Mouse (Mus musculus): ENCODE results near the gene Aff4.
"Not testable (repeated sequence)": the region's sequence is repeated elsewhere in the genome, so short reads cannot be mapped to it uniquely, and the experiment has no call there.

The Aff4 gene

DNA sequence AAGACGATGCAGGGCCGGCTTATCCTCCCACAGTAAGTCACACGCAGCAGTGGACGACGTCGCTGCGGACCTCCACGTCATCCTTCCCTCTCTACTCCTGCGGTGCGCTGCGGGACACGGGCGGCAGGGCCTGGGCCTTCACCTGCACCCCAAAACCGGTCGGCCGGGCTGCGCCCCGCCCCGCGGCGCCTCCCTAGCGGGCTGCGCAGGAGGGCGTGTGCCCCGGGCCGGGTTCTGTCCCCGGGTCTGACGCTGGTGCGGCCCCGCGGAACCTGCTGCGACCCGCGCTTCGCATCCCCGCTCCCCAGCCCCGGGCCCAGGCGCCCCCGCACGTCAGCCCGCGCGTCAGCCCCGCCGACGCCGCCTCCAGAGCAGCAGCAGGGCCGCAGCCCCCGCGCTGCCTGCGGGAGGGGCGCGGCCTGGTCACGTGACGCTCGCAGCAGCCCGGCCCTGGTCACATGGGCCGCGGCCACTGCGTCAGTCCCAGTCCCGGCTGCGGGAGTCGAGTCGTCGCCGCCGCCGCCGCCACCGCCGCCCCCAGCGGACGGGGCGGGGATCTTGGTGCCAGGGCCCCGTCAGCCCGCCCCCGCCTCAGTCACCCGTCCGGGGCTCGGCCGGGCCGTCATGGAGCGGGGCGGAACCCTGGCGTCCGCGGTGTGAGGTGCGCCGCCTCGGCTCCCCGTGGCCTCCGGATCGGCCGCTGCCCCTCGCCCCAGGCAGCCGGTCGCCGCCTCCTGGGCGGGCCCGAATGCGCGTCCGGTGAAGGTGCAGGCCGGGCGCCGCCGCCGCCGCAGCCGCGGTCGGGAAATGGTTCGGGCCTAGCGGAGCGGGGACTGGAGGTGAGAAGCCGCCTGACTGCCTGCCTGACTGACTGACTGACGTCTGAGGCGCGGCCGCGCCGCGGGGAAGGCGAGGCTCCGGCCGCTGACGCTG, at the start of gene Aff4:
Aff4 (plus strand) TSS at position 543 of the 933 bp plus-strand sequence.
- peak; percentile 86 for DNase-seq

DNA sequence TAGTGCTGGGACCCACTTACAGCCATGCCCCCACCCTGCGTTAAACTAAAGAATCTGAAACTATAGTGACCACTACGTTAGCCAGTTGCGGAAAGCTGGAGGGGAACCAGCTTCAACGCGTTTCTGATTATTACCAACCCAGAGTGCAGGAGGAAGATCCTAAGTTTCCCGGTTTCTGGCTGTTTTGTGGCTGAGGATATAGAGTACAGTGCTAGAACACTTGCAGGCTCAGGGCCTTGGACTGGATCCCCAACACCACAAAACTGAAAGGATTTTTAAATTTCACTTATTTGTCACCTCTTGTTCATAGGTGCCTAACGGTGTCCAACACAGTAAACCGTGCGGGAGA, 49.5 kb upstream of the Aff4 start:
- no peak for DNase-seq

DNA sequence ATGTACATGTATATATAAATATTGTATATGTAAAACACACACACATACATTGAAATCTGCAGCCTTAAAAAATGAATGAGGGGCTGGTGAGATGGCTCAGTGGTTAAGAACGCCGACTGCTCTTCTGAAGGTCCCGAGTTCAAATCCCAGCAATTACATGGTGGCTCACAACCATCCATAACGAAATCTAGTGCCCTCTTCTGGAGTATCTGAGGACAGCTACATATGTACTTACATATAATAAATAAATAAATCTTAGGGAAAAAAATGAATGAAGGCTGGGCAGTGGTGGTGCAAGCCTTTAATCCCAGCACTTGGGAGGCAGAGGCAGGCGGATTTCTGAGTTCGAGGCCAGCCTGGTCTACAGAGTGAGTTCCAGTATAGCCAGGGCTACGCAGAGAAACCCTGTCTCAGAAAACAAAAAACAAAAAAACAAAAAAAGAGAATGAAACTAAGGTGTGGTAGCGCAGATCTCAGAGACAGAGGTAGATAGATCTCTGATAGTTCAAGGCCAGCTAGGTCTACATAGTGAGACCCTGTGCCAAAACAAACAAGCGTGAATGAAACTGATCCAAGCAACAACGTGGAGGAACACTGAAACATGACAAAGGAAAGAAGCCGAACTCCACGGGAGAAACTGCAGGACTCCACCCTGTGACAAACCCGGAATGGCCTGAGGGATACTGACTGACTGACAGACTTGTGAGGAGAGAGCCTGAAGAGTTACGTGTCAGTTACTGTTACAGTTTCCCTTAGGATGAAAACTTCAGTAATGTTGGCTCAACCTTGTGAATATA, 46.4 kb upstream of the Aff4 start:
- DNase-seq, result no peak

DNA sequence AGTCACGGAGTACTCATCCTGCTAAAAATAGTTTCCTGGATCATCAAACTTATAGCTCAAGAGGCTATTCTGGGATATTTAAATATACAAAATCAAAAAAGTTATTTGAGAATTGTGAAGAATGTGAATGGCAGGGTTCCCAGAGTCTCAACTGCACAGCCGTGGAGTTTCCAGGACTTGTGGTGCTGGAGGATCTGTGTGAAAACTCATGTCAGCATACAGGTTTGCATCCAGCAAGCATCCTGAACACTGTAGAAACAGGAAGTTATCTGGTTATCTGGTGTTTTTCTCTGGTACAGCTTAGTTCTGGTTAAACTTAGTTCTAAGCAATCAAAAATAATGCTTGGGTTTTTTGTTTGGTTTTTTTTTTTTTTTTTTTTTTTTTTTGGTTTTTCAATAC, 43.7 kb upstream of the Aff4 start:
- no peak for DNase-seq

DNA sequence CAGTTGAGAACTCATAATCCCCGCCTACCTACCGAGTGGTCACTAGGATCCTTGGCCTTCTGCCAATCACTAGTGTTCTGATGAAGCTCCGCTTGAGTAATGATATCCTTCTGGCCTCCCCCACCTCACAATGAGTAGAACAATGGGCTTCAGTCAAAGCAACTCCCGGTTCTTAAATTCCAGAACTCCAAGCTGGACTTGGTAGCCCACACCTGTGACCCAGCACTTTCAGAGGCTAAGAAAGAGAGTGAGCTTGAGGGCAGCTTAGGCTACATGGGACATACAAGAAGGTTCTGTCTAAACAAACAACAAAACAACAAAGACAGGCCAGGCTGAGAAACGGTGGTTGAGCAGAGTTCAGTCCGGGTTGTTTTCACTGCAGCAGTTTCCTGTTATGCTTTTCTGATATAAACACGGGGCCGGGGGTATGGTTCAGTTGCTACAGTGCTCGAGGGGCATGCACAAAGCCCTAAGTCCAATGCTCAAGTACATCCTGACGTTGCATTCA, 43.0 kb upstream of the Aff4 start:
- no peak for DNase-seq

DNA sequence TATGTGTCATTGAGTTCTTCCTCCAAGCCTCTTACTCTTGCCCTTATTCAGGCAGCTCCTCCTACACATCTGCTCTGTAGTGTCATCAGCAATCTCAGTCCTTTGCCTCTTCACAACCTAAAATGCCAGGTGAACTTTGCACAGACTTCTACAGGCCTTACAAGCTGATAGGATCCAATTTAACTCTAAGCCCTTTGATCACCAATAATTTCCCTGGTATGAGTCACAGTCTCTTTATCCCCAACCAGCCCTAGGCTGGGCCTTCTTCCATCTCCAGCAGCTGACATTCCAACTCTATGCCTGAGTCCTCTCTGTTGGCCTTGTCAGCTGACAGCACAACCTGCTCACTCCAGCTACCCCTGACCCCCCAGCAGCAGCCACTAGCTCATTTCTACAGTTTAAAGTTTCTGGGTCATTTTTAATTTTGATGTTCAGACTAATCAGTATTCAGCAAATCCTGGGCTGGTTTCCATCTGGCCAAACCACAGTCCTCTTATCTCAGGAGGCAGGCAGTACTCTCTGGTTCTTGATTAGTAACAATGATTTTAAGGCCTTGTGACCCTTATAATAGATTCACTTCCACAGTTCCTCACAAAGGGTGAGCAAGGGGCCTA, 42.3 kb upstream of the Aff4 start:
- DNase-seq, result no peak

DNA sequence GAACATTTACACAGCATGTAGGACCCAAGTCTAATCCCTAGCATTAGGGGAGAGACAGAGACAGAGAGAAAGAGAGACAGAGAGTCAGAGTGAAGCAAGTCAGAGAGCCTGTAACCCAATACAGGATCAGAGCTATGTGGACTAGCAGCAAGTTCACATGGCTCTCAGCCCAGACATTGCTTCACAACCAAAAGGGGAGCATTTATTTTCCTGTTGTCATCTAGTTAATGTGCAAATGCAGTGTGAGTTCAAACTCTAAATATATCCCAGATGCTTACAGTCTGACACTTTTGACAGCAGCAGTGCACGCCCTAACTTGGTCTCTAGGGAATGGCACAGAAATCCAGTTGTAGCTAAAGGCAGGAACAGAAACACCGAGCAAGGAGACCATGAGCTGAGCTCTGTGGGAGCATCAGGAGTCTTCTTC, 41.7 kb upstream of the Aff4 start:
- DNase-seq, result no peak

DNA sequence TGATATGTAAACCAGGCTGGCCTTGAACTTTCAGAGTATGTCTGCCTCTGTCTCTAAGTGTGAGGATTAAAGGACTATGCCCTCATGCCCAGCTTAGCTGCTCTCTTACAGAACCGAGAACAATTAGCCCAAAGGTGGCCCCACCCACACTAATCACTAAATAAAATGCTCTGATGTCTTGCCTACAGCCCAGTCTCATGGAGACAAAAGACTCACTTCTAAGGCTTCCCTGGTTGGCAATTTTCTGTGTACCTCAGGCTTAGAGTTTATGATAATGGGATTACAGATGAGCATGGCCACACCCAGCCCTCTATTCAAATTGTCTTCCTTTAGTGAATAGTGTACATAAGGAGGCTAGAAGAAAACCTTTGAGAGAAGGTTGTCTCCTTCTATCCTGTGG, 39.2 kb upstream of the Aff4 start:
- DNase-seq, result no peak

DNA sequence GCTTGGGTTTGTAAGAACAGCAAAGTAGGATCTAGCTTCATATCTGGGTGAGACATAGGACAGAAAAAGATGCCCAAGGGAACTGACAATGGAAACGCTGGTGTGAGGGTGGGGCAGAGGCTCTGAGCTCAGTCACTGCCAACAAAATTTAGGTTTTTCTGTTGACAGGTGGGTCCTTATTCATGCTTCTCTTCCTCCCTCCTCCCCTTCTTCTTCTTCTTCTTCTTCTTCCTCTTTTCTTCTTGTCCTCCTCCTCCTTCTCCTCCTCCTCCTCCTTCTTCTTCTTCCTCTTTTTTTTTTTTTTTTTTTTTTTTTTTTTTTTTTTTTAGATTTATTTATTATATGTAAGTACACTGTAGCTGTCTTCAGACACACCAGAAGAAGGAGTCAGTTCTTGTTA, 37.8 kb upstream of the Aff4 start:
- DNase-seq, result not testable (repeated sequence)

DNA sequence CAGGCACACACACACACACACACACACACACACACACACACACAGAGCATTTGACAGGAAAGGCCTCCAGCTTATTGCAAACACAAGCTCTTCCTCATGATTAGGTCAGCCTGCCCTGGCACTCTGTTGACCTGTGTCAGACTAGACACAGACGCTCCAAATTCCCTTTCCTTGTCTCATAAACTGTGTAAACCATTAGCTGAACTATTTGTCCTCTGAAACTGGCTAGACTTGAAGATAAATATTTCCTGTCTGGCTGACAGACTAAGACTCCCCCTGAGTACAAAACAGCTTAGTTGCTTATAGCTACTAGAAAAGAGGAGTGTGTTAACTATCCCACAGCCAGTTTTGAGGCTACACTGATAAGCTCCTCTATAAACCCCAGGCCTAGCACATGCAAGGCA, 35.9 kb upstream of the Aff4 start:
- DNase-seq, result no peak

DNA sequence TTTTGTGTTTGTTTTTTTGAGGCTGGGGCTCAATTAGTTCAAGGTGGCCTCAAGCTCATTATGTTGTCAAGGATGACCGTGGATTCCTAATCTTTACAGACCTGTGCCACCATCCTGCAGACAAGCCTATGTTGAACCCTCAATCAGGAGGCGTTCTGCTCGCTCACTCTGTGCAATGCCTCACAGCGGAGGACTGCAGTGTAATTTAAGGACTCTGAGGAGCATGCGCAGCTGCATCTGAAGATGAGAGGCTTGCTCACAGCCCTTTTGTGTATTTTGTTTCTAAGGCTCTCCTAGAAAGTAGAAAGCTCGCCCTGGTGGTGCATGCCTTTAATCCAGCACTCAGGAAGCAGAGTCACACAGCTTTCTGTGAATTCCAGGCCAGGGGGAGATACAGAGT, 33.6 kb upstream of the Aff4 start:
- DNase-seq, result no peak

DNA sequence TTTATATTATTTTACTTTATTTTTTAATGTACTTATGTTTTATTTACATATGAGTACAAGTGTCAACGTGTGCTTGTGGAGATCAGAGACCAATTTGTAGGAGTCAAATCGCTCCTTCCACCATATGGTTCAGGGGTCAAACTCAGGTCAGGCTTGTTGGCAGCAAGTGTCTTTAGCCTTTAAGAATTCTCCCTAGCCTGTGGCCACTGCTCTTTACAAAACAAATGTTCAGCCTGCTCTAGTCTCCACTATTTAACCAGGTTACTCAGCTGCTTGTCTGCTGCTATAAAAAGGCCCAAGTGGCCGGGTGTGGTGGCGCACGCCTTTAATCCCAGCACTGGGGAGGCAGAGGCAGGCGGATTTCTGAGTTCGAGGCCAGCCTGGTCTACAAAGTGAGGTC, 32.6 kb upstream of the Aff4 start:
- no peak for DNase-seq

DNA sequence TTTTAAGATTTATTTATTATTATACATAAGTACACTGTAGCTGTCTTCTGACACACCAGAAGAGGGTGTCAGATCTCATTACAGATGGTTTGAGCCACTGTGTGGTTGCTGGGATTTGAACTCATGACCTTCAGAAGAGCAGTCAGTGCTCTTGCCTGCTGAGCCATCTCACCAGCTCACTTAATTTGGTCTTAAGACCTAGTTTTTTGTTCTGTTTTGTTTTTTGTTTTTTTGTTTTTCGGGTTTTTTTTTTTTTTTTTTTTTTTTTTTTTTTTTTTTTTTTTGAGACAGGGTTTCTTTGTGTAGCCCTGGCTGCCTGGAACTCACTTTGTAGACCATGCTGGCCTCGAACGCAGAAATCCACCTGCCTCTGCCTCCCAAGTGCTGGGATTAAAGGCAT, 32.1 kb upstream of the Aff4 start:
- DNase-seq, result not testable (repeated sequence)

DNA sequence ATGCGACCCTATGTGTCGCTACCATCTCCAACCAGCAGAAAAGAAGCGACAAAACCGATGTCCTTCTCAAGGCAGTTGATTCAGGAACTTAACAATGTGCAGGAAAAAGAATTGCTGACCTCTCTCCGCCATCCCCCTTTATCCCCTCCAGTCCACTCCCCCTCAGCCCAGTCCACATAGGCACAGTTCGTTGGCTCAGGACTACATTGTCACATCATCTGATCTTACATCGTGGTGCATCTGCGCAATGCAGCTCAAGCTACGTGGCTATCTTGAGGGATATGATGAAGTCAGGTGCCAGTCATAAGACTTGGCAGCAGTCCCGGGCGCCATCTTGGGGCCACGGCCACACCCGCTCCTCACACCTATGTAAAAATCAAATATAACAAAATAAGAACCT, 30.8 kb upstream of the Aff4 start:
- DNase-seq, result not testable (repeated sequence)

DNA sequence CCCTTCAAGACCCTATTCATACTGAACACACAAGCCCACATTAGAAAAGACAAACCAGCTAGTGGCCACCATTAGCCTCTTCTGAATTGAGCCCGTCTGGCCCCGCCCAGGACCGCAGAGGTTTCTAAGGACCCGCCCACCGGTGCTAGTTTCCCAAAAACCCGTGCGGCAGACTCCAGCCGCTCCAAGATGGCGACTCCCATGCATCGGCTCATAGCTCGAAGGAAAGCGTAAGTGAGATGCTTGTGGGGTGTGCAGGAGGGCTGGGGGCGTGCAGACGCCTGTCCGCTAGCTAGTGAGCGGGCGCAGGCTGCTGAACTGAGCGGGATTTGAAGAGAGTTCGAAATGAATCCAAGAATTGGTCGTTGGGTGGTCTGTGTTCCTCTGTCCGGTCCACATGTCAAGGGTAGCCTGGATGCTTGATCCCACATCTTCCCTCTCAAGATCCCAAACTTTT, 26.1 kb upstream of the Aff4 start, which contains the start of gene Zcchc10:
Zcchc10 (plus strand) TSS at position 168 of the 457 bp plus-strand sequence.
- DNase-seq, result peak; percentile 90

DNA sequence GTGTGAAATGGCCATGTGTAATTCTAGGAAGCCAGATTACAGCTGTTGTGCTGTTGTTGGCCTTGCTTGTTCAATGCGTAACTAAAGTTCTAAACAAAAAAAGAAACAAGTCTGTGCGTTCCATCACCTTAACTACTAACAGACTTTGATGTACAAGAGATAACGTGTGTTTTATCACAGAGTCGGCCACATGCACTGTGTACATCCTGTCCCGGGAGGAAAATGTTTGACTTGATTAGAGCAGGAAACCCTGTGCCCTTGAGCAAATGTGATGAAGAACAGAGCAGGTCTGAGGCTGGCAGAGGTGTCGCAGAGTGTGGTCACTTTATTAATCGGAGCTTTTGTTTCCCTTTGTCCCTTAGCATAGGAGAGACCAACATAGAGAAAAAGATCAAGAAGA, 20.3 kb upstream of the Aff4 start:
- DNase-seq, result no peak

DNA sequence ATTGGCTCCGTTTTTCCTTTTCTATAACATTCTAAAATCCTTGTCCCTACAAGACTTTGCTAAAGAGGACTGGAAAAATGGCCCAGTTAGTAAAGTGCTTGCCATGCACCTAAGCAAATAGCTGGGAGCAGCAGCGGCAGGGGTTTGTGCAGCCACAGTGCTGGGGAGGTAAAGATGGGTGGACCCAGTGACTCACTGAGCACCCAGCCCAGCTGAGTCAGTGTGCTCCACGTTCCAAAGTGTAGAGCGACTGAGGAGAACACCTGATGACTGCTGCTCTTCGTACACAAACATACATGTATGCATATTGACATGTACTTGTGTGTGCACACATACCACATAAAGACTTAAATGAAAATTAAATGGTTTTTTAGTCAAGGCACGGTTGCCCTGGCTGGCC, 19.5 kb upstream of the Aff4 start:
- DNase-seq, result no peak

DNA sequence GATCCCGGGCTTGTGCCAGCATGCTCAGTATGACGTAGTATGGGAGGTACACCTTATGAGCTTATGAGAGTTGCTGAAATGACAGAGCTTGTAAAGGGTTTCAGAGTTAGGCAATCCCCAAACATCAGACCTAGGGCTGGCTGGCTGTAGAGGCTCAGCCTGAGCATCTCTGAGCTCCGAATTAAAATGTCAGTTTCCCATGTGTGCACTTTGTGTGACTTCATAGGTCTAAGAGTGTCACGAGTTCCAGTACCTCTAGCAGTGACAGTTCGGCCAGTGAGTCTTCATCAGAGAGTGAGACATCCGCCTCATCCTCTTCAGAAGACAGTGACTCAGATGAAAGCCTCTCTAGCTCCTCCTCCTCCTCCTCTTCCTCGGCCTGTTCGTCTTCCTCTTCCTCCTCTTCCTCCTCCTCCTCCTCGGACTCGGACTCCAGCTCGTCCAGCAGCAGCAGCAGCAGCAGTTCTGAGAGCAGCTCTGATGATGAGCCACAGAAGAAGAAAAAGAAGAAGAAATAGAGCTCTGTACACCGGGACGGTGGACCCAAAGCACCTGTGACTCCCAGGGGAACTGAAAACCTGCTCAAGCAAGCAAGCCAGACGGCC, 18.5 kb upstream of the Aff4 start:
- no peak for DNase-seq

DNA sequence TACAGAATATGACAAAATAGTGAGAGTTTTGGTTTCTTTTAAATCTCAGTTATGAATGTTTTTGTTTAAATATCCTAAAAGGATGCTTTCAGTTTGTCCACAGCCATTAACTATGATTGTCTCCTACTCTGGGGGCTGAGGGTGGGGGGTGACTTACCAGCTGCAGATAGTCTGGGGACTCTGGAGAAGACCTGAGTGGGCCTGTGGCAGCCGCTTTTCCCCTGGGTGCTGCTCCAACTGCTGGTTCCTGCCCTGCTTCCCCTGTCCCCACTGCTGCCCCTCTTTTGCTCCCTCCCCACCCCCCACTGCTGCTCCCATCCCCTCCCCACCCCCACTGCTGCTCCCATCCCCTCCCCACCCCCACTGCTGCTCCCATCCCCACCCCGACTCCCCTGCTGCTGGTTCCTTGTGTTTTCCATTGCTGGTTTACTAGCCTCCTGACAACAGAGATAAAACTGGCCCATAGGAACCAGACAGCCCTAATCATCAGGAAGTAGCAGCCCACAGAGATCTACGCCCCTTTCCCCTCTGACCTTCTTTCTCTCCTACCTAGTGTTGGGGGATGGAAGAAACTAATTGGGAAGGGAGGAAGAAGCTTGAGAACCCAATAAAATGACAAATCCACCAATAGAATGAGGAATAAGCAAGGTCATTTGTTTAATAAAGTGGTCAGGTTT, 15.0 kb upstream of the Aff4 start:
- no peak for DNase-seq

DNA sequence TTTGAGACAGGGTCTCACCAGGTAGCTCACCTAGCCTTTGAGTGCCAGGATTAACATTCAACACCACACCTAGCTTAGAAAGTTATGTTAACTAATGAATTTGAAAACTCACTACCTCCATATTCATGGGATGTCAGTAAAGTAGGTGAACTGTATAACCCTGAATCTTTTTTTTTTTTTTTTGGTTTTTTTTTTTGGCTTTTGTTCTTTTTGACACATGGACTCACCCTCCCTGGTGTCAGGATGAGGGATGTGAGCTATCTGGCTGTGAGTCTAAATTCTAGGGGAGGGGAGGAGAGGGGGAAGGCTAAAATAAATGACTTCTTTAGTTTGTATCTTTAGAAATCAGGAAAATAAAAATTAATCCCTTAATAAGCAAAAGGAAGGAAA, 14.5 kb upstream of the Aff4 start:
- no peak for DNase-seq

DNA sequence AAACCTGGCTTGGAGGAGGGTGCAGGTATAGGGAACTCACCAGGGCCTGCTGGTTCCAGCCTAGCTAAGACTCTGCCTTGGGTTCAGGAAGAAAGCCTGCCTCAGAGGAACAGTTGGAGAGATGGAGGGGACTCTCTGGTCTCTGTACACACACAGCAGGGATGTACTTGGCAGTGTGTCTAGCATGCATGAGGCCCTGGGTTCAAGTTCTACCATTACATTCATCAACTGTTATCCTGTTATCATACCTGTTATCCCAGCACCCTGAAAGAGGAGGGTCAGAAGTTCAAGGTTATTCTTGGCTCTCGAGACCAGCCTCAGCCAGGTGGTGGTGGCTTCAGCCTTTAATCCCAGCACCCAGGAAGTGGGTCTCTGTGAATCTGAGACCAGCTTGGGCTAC, 13.7 kb upstream of the Aff4 start:
- DNase-seq, result no peak

DNA sequence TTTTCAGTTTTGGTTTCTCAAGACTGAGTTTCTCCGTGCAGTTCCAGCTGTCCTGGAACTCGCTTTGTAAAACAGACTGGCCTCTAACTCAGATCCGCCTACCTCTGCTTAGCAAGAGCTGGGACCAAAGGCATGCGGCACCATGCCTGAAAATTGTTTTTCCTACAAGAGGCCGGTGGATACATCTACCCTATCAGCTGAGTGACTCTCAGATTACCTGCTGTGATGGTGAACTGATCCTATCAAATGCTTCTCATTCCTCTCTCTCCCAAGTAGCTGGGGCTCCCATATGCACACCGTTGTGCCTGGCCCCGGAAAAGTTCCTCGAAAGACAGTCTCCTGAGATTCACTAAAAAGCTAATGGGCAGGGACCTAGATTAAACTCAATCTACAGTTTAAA, 12.9 kb upstream of the Aff4 start:
- no peak for DNase-seq
